Mouse (Mus musculus) lung, postnatal 0 days (tissue): ENCODE data around the gene Limd1.

Experiments
- CTCF ChIP-seq: IDR thresholded peaks from 2 replicates; pipeline ENCODE4 v1.5.1; 2016; ENCODE audit warnings: antibody characterized with exemption, mild to moderate bottlenecking
- EP300 ChIP-seq: IDR thresholded peaks from 2 replicates; pipeline ENCODE4 v1.6.1; 2016; ENCODE audit warnings: antibody characterized with exemption, mild to moderate bottlenecking, control low read depth

DNA sequence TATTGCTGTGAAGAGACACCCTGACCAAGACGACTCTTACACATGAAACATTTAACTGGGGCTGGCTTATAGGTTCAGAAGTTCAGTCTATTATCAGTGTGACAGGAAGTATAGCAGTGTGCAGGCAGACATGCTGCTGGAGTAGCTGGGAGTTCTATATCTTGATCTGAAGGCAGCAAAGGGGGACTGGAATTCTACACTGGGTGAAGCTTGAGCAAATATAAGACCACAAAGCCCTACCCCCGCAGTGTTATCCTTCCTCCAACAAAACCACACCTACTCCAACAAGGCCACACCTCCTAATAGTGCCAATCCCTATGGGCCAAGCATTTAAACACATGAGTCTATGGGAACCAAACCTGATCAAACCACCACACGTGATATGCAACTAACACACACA, 26.7 kb upstream of the Limd1 start:
- no peak for TF ChIP-seq CTCF
- no peak for TF ChIP-seq EP300
